Mouse (Mus musculus) liver, embryonic 18 days (tissue): ENCODE data around the gene Ssxb3. TPM values are rescaled to one million over a fixed set of nuclear protein-coding genes. Genes with fewer than 3 reads are reported as not detected.

Experiments used
- polyA plus RNA-seq: library from polyadenylated mRNA; depleted of rRNA; stranded (reverse); fragments of >200 nt; gene quantifications from 2 replicates; pipeline ENCODE4 v1.2.3, GENCODE M21; 2012; rRNA removed

The Ssxb3 gene
- not detected in 2 replicates for polyA plus RNA-seq

DNA sequence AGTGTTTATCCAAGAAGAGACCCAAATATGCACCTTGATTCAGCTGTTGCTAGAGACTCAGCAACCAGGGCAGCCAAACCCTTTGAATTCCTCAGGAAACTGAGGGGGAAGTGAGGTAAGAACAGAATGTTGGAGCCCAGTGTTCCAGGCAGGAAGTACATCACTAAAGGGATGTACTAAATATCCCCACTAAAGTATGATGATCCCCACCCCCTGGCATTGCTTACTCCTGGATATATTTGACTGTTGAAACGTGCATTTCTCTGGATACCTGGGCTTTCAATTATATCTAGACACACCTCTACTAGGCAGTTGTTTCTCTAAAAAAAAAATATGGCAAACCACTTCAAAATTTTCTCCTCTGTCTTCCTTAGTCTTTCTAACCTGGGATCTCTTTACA, at the start of gene Ssxb3:
Ssxb3 (minus strand) TSS at position 101 of the 400 bp plus-strand sequence.

DNA sequence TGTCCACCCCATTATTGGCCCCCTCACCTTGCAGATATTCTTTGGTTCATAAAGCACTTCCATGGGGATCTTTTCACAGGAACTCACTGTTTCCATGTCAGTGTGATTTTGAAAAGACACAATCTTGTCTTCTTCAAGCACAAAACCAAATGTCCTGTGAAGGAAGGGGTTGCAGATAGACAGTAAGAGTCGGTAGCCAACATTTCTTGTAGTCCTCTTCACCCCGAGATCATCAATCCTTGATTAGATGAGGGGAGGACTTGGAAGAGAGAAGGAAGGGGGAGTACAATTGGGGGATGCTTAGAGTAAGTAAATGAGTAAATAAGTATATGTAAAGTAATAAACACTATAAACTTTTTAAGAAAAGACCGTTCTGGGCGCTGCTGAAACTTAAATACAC, 43.5 kb downstream of the Ssxb3 start, which contains the start of gene Ssxb6:
Ssxb6 (minus strand) TSS at position 101 of the 400 bp plus-strand sequence.

Other genes starting within 250 kb of the Ssxb3 start
- not detected in 2 replicates for gene Ssxb9, start 224.8 kb downstream of the Ssxb3 start, polyA plus RNA-seq
- gene Ssxb1, start 178.5 kb downstream of the Ssxb3 start, polyA plus RNA-seq: not detected in 2 replicates
- not detected in 2 replicates for gene Ssxb2, start 130.1 kb downstream of the Ssxb3 start, polyA plus RNA-seq
- gene Gm14459, start 66.9 kb downstream of the Ssxb3 start, polyA plus RNA-seq: not detected in 2 replicates
- gene Ssxb6, start 43.6 kb downstream of the Ssxb3 start, polyA plus RNA-seq: not detected in 2 replicates
- gene Ssxb8, start 99.0 kb upstream of the Ssxb3 start, polyA plus RNA-seq: not detected in 2 replicates
- gene Ssx9, start 156.6 kb upstream of the Ssxb3 start, polyA plus RNA-seq: not detected in 2 replicates
- not detected in 2 replicates for gene Ssxb5, start 211.9 kb upstream of the Ssxb3 start, polyA plus RNA-seq